Mouse (Mus musculus) gastrocnemius, postnatal 10 days (tissue): Measurements from ENCODE around the gene 1700020L24Rik. TPM values are rescaled to one million over a fixed set of nuclear protein-coding genes. Genes with fewer than 3 reads are reported as not detected.

ENCODE experiments used
- DNase-seq: peaks from one replicate; pipeline ENCODE4 v3.0.0; 2021; ENCODE audit warnings: mixed read lengths
- total RNA-seq, 2 experiments: library from RNA; stranded (reverse); gene quantifications; 2 replicates each; pipeline ENCODE4 v1.2.3; 2021

Gene 1700020L24Rik
- total RNA-seq, 2 experiments from 2014 or later: 0.29 TPM; not detected in 1

DNA sequence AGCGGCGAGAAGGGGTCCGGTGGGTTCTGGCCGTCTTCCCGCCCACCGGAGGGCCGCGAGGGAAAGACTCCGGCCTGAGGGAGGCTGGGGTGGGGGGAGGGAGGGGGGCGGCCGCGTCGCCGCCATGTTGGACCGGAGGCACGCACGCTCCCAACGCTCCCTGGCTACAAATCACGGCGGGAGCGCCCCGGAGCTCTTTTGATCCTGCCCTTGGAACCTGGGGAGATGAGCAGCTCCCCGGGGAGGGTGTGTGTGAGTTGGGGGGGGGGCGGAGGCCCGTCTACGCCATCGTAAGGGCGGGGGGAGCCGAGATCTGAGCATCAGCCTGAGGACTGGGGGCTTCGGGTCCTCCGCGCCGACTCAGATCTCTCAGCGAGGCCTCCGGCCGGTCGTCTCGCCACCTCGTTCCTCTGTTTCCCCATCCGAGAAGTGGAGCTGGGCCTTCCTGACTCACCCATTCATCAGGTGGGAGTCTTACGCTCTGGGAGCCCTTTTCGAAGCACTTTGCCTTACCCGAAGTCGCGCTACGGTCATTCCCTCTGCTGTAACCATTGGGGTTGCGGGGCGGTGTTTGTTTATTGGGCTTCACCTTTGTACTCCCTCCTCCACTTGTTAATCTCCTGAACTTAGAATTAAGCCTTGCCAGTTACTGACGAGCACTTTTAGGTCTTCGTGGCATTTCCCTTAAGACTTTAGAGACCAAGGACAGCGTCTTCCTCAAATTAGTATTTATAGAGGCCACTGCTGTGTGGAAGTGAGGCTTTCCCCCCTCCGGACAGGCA, 35.9 kb downstream of the 1700020L24Rik start:
- no peak for DNase-seq

Other genes with a start within 250 kb of the 1700020L24Rik start
- 1 to 10 TPM in 1 of 2 experiments, under 1 TPM in 1; 0.97 to 1.1 TPM for gene Slfn3, start 246.3 kb upstream of the 1700020L24Rik start, total RNA-seq
- under 1 TPM in 1 of 2 experiments, not detected in 1; 0.47 TPM for gene Slfn14, start 151.0 kb upstream of the 1700020L24Rik start, total RNA-seq
- gene Ap2b1, start 138.7 kb upstream of the 1700020L24Rik start, total RNA-seq: 10 to 100 TPM; 39.7 to 49.1 TPM
- 10 to 100 TPM; 14.5 to 19.2 TPM for gene Pex12, start 135.1 kb upstream of the 1700020L24Rik start, total RNA-seq
- gene Rasl10b, start 28.5 kb upstream of the 1700020L24Rik start, total RNA-seq: under 1 TPM; 0.75 to 0.81 TPM
- not detected for gene Gas2l2, start 8.2 kb upstream of the 1700020L24Rik start, total RNA-seq
- 1 to 10 TPM; 3.7 to 4.6 TPM for gene Mmp28, start 25.4 kb downstream of the 1700020L24Rik start, total RNA-seq
- gene Taf15, start 35.4 kb downstream of the 1700020L24Rik start, total RNA-seq: 10 to 100 TPM; 21.1 to 29.7 TPM
- gene Heatr9, start 84.5 kb downstream of the 1700020L24Rik start, total RNA-seq: not detected
- not detected for gene Ccl5, start 92.8 kb downstream of the 1700020L24Rik start, total RNA-seq
- gene Ccl9, start 141.0 kb downstream of the 1700020L24Rik start, total RNA-seq: 1 to 10 TPM; 2.9 to 4.3 TPM
- gene Ccl6, start 155.4 kb downstream of the 1700020L24Rik start, total RNA-seq: 1 to 10 TPM; 3.3 to 3.4 TPM
- gene Rpl9-ps1, start 207.9 kb downstream of the 1700020L24Rik start, total RNA-seq: not detected
- not detected for gene Ccl3, start 211.7 kb downstream of the 1700020L24Rik start, total RNA-seq
- not detected for gene Ccl4, start 224.9 kb downstream of the 1700020L24Rik start, total RNA-seq